ENCODE assay signal across 23 mouse cellular contexts in the genomic region with DNA sequence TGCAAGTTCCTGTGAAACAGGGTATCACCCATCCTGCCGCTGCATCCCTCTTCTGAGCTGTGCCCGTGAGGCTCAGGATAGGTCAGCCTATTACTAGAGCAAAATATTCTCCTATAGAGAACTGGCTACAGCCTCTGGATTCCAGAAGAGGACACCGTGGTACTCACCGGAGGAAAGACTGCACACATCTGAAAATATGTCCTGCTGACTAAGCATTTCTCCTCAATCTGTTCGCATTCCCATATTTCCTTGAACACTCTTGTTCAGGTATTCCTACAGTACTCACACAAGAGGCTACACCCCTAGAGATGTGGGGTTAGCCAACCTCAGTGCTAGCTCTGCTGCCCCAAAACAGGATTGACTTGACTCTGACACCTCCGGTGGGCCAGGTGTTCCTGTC. TPM values are rescaled to one million over a fixed set of nuclear protein-coding genes. Genes with fewer than 3 reads are reported as not detected.
DNase-seq lines count a peak whose midpoint lies in the region; ATAC-seq lines count a peak whose summit lies in the region.
"Had no signal": no experiment of that assay in that cellular context is flagged by ENCODE, and none has a peak within 500 bp of the region (broad histone marks: within the 10 kb centered on the region; RNA-seq: fewer than 3 reads in every experiment).

No protein-coding gene starts in this region.

- no peak overlapping the region for H3K4me3 ChIP-seq in embryonic facial prominence, embryonic 13.5 days
- H3K4me3 ChIP-seq in embryonic facial prominence, embryonic 10.5 days: no peak overlapping the region
- no peak overlapping the region for H3K4me3 ChIP-seq in kidney, embryonic 16.5 days (ENCODE audit: low read length)
- H3K4me3 ChIP-seq in midbrain, embryonic 15.5 days: no peak overlapping the region
- no peak overlapping the region for H3K4me3 ChIP-seq in midbrain, embryonic 16.5 days (ENCODE audit: low read depth, low read length)
- H3K4me3 ChIP-seq: heart, adult 2 months; heart, embryonic 15.5 days had no signal

- DNase-seq in embryonic facial prominence, embryonic 10.5 days (ENCODE audit: low spot score): no peak
- DNase-seq in kidney, postnatal 4 days: no peak
- DNase-seq in layer of hippocampus, postnatal 10 days (ENCODE audit: low spot score in 2 of 2): no peak
- DNase-seq: adrenal gland, adult 2 months; adrenal gland, postnatal 25 days; B cell, adult 2 months; cerebellum, adult 18-20 months; cerebellum, adult 9-11 months; cerebellum, postnatal 36 days; forebrain, postnatal 0 days; gastrocnemius, postnatal 14 days; heart, adult 2 months; heart, postnatal 14 days had no signal

- H3K27ac ChIP-seq in embryonic facial prominence, embryonic 13.5 days: no peak overlapping the region
- H3K27ac ChIP-seq in embryonic facial prominence, embryonic 10.5 days (replicated peaks): no peak overlapping the region
- H3K27ac ChIP-seq in kidney, embryonic 16.5 days (ENCODE audit: low read length): no peak overlapping the region
- no peak overlapping the region for H3K27ac ChIP-seq in midbrain, embryonic 15.5 days
- H3K27ac ChIP-seq in midbrain, embryonic 16.5 days (ENCODE audit: low read length): no peak overlapping the region
- H3K27ac ChIP-seq: heart, adult 2 months; heart, embryonic 15.5 days; hindbrain, embryonic 14.5 days had no signal

- no peaks in the 10 kb centered on the region for H3K27me3 ChIP-seq in embryonic facial prominence, embryonic 13.5 days
- no peaks in the 10 kb centered on the region for H3K27me3 ChIP-seq in embryonic facial prominence, embryonic 10.5 days (replicated peaks; ENCODE audit: low read depth, poor library complexity, severe bottlenecking)
- no peaks in the 10 kb centered on the region for H3K27me3 ChIP-seq in kidney, embryonic 16.5 days (ENCODE audit: insufficient read depth, low read length)
- H3K27me3 ChIP-seq in midbrain, embryonic 15.5 days (replicated peaks): no peaks in the 10 kb centered on the region
- no peaks in the 10 kb centered on the region for H3K27me3 ChIP-seq in midbrain, embryonic 16.5 days (ENCODE audit: control insufficient read depth, insufficient read depth, low read depth, low read length)
- H3K27me3 ChIP-seq: heart, embryonic 15.5 days had no signal

- H3K4me1 ChIP-seq in embryonic facial prominence, embryonic 13.5 days: peaks cover 31% of the 10 kb centered on the region
- H3K4me1 ChIP-seq in embryonic facial prominence, embryonic 10.5 days: peaks cover 21% of the 10 kb centered on the region
- peaks cover 16% of the 10 kb centered on the region for H3K4me1 ChIP-seq in kidney, embryonic 16.5 days (ENCODE audit: insufficient read depth, low read length)
- H3K4me1 ChIP-seq in midbrain, embryonic 15.5 days: peaks cover 14% of the 10 kb centered on the region
- H3K4me1 ChIP-seq in midbrain, embryonic 16.5 days (ENCODE audit: control insufficient read depth, insufficient read depth, low read length): peaks cover 10% of the 10 kb centered on the region

- H3K4me2 ChIP-seq in embryonic facial prominence, embryonic 13.5 days: no peak overlapping the region
- no peak overlapping the region for H3K4me2 ChIP-seq in kidney, embryonic 16.5 days (replicated peaks; ENCODE audit: low read depth, low read length)
- no peak overlapping the region for H3K4me2 ChIP-seq in midbrain, embryonic 15.5 days
- H3K4me2 ChIP-seq in midbrain, embryonic 16.5 days (ENCODE audit: low read length): no peak overlapping the region
- H3K4me2 ChIP-seq: heart, embryonic 11.5 days; heart, embryonic 15.5 days; hindbrain, embryonic 14.5 days had no signal

- ATAC-seq in embryonic facial prominence, embryonic 13.5 days (ENCODE audit: insufficient number of reproducible peaks, insufficient read depth, low FRiP score, low TSS enrichment, low read depth): no peak
- ATAC-seq in kidney, embryonic 16.5 days (ENCODE audit: low FRiP score, low TSS enrichment): no peak
- no peak for ATAC-seq in midbrain, embryonic 15.5 days (replicated peaks)
- ATAC-seq in midbrain, embryonic 16.5 days: no peak
- ATAC-seq: CD4-positive, CD25-positive, alpha-beta regulatory T cell, adult 4 months; forebrain, postnatal 0 days had no signal

- 92% methylated on average over 6 of the region's 6 CpGs for WGBS in embryonic facial prominence, embryonic 13.5 days
- WGBS in embryonic facial prominence, embryonic 10.5 days: 97% methylated on average over 6 of the region's 6 CpGs
- 95% methylated on average over 6 of the region's 6 CpGs for WGBS in kidney, embryonic 16.5 days
- WGBS in midbrain, embryonic 15.5 days: 93% methylated on average over 6 of the region's 6 CpGs
- WGBS in midbrain, embryonic 16.5 days: 97% methylated on average over 6 of the region's 6 CpGs

- no peaks in the 10 kb centered on the region for H3K9me3 ChIP-seq in embryonic facial prominence, embryonic 13.5 days
- no peaks in the 10 kb centered on the region for H3K9me3 ChIP-seq in embryonic facial prominence, embryonic 10.5 days
- no peaks in the 10 kb centered on the region for H3K9me3 ChIP-seq in kidney, embryonic 16.5 days (ENCODE audit: low read length)
- no peaks in the 10 kb centered on the region for H3K9me3 ChIP-seq in midbrain, embryonic 15.5 days
- no peaks in the 10 kb centered on the region for H3K9me3 ChIP-seq in midbrain, embryonic 16.5 days (replicated peaks; ENCODE audit: control insufficient read depth, low read length, poor library complexity, severe bottlenecking)
- H3K9me3 ChIP-seq: heart, embryonic 15.5 days had no signal

- H3K9ac ChIP-seq in embryonic facial prominence, embryonic 13.5 days: peak overlapping the region; percentile 16; the same call in 1 of the 2 replicates
- H3K9ac ChIP-seq in kidney, embryonic 16.5 days (replicated peaks; ENCODE audit: low read length): 0 out of 2 replicates have a peak overlapping the region, but pooled peaks have one; percentile 22
- 0 out of 2 replicates have a peak overlapping the region, but pooled peaks have one; percentile 0 for H3K9ac ChIP-seq in midbrain, embryonic 15.5 days
- H3K9ac ChIP-seq in midbrain, embryonic 16.5 days (ENCODE audit: low read depth, low read length): no peak overlapping the region
- H3K9ac ChIP-seq: forebrain, postnatal 0 days; heart, embryonic 15.5 days; hindbrain, embryonic 14.5 days had no signal

- peaks cover 78% of the 10 kb centered on the region for H3K36me3 ChIP-seq in embryonic facial prominence, embryonic 13.5 days
- H3K36me3 ChIP-seq in embryonic facial prominence, embryonic 10.5 days (replicated peaks): peaks cover 84% of the 10 kb centered on the region
- H3K36me3 ChIP-seq in kidney, embryonic 16.5 days (ENCODE audit: insufficient read depth, low read length): peaks cover 70% of the 10 kb centered on the region
- H3K36me3 ChIP-seq in midbrain, embryonic 15.5 days (replicated peaks): peaks cover 51% of the 10 kb centered on the region
- H3K36me3 ChIP-seq in midbrain, embryonic 16.5 days (ENCODE audit: control insufficient read depth, insufficient read depth, low read length): peaks cover 37% of the 10 kb centered on the region

RNA-seq across cellular contexts. Expression of a gene that starts 4.7 kb away (rescaled TPM):
- polyA plus RNA-seq in embryonic facial prominence, embryonic 13.5 days (2015; fragmentation: Nextera tagmentation; extraction: Ambion mirVana): 684 and 710 TPM in 2 replicates
- polyA plus RNA-seq in embryonic facial prominence, embryonic 10.5 days (2016; fragmentation: Nextera tagmentation; extraction: Ambion mirVana): 556 and 565 TPM in 2 replicates
- 843 and 914 TPM in 2 replicates for polyA plus RNA-seq in kidney, embryonic 16.5 days (2015; fragmentation: Nextera tagmentation; extraction: Ambion mirVana)
- 256 and 259 TPM in 2 replicates for polyA plus RNA-seq in midbrain, embryonic 15.5 days (2015; fragmentation: Nextera tagmentation; extraction: Ambion mirVana)
- 233 and 257 TPM in 2 replicates for polyA plus RNA-seq in midbrain, embryonic 16.5 days (2015; fragmentation: Nextera tagmentation; extraction: Ambion mirVana)
- 100 to 1,000 TPM; 153 to 161 TPM for total RNA-seq in layer of hippocampus, postnatal 10 days (2021)

RNA-seq across cellular contexts. Expression of a gene that starts 13.1 kb away (rescaled TPM):
- polyA plus RNA-seq in embryonic facial prominence, embryonic 13.5 days (2015; fragmentation: Nextera tagmentation; extraction: Ambion mirVana): 535 and 580 TPM in 2 replicates
- polyA plus RNA-seq in embryonic facial prominence, embryonic 10.5 days (2016; fragmentation: Nextera tagmentation; extraction: Ambion mirVana): 735 and 777 TPM in 2 replicates
- 696 and 712 TPM in 2 replicates for polyA plus RNA-seq in kidney, embryonic 16.5 days (2015; fragmentation: Nextera tagmentation; extraction: Ambion mirVana)
- polyA plus RNA-seq in midbrain, embryonic 15.5 days (2015; fragmentation: Nextera tagmentation; extraction: Ambion mirVana): 458 and 487 TPM in 2 replicates
- polyA plus RNA-seq in midbrain, embryonic 16.5 days (2015; fragmentation: Nextera tagmentation; extraction: Ambion mirVana): 439 and 443 TPM in 2 replicates
- 100 to 1,000 TPM; 344 to 379 TPM for total RNA-seq in layer of hippocampus, postnatal 10 days (2021)

RNA-seq across cellular contexts. Expression of a gene that starts 17.4 kb away (rescaled TPM):
- not detected in 2 replicates for polyA plus RNA-seq in embryonic facial prominence, embryonic 13.5 days (2015; fragmentation: Nextera tagmentation; extraction: Ambion mirVana)
- not detected in 2 replicates for polyA plus RNA-seq in embryonic facial prominence, embryonic 10.5 days (2016; fragmentation: Nextera tagmentation; extraction: Ambion mirVana)
- polyA plus RNA-seq in kidney, embryonic 16.5 days (2015; fragmentation: Nextera tagmentation; extraction: Ambion mirVana): 0.55 and 0.57 TPM in 2 replicates
- polyA plus RNA-seq in midbrain, embryonic 15.5 days (2015; fragmentation: Nextera tagmentation; extraction: Ambion mirVana): not detected in 2 replicates
- not detected in 2 replicates for polyA plus RNA-seq in midbrain, embryonic 16.5 days (2015; fragmentation: Nextera tagmentation; extraction: Ambion mirVana)
- total RNA-seq in layer of hippocampus, postnatal 10 days (2021): not detected
- total RNA-seq: forebrain, postnatal 0 days; hematopoietic stem cell, adult 5-6 weeks had no signal
- polyA plus RNA-seq: CD4-positive, CD25-positive, alpha-beta regulatory T cell, adult 4 months; forebrain, embryonic 11.5 days; forebrain, postnatal 0 days; heart, embryonic 11.5 days; hindbrain, embryonic 14.5 days had no signal

RNA-seq across cellular contexts. Expression of a gene that starts 18.8 kb away (rescaled TPM):
- polyA plus RNA-seq in embryonic facial prominence, embryonic 13.5 days (2015; fragmentation: Nextera tagmentation; extraction: Ambion mirVana): 219 and 247 TPM in 2 replicates
- polyA plus RNA-seq in embryonic facial prominence, embryonic 10.5 days (2016; fragmentation: Nextera tagmentation; extraction: Ambion mirVana): 201 and 221 TPM in 2 replicates
- polyA plus RNA-seq in kidney, embryonic 16.5 days (2015; fragmentation: Nextera tagmentation; extraction: Ambion mirVana): 218 and 232 TPM in 2 replicates
- 249 and 264 TPM in 2 replicates for polyA plus RNA-seq in midbrain, embryonic 15.5 days (2015; fragmentation: Nextera tagmentation; extraction: Ambion mirVana)
- polyA plus RNA-seq in midbrain, embryonic 16.5 days (2015; fragmentation: Nextera tagmentation; extraction: Ambion mirVana): 232 and 233 TPM in 2 replicates
- 100 to 1,000 TPM in 1 of 2 experiments, 10 to 100 TPM in 1; 95.4 to 107 TPM for total RNA-seq in layer of hippocampus, postnatal 10 days (2021)

RNA-seq across cellular contexts. Expression of a gene that starts 29.8 kb away (rescaled TPM):
- polyA plus RNA-seq in embryonic facial prominence, embryonic 13.5 days (2015; fragmentation: Nextera tagmentation; extraction: Ambion mirVana): 492 and 529 TPM in 2 replicates
- 620 and 640 TPM in 2 replicates for polyA plus RNA-seq in embryonic facial prominence, embryonic 10.5 days (2016; fragmentation: Nextera tagmentation; extraction: Ambion mirVana)
- 92.2 and 372 TPM in 2 replicates for polyA plus RNA-seq in kidney, embryonic 16.5 days (2015; fragmentation: Nextera tagmentation; extraction: Ambion mirVana)
- 225 and 233 TPM in 2 replicates for polyA plus RNA-seq in midbrain, embryonic 15.5 days (2015; fragmentation: Nextera tagmentation; extraction: Ambion mirVana)
- polyA plus RNA-seq in midbrain, embryonic 16.5 days (2015; fragmentation: Nextera tagmentation; extraction: Ambion mirVana): 194 and 223 TPM in 2 replicates
- total RNA-seq in layer of hippocampus, postnatal 10 days (2021): 10 to 100 TPM; 79.8 to 91.3 TPM
